Mouse (Mus musculus): ENCODE results near the gene Txndc17.

The Txndc17 gene

GRCm38 (mm10) chr11:72223414-72223813, 16.1 kb downstream of the Txndc17 start:
- DNase-seq (ENCODE audit: low spot score): no peak

- peak; percentile 32 for DNase-seq (ENCODE audit: low spot score)
Measured at GRCm38 (mm10) chr11:72224865-72225264, 17.5 kb downstream of the Txndc17 start.

- DNase-seq (ENCODE audit: low spot score): no peak
Measured at GRCm38 (mm10) chr11:72226020-72226791, 18.9 kb downstream of the Txndc17 start.

GRCm38 (mm10) chr11:72226901-72227300, 19.6 kb downstream of the Txndc17 start:
- DNase-seq (ENCODE audit: low spot score): no peak

- DNase-seq (ENCODE audit: low spot score): no peak
Measured at GRCm38 (mm10) chr11:72228513-72228912, 21.2 kb downstream of the Txndc17 start.

- no peak for DNase-seq (ENCODE audit: low spot score)
Measured at GRCm38 (mm10) chr11:72232068-72232467, 24.7 kb downstream of the Txndc17 start.

GRCm38 (mm10) chr11:72232991-72233390, 25.6 kb downstream of the Txndc17 start:
- DNase-seq (ENCODE audit: low spot score): no peak

- DNase-seq (ENCODE audit: low spot score): no peak
Measured at GRCm38 (mm10) chr11:72234013-72234412, 26.7 kb downstream of the Txndc17 start.

- DNase-seq (ENCODE audit: low spot score): no peak
Measured at GRCm38 (mm10) chr11:72240062-72240860, 32.9 kb downstream of the Txndc17 start.

- no peak for DNase-seq (ENCODE audit: low spot score)
Measured at GRCm38 (mm10) chr11:72245196-72245753, 37.9 kb downstream of the Txndc17 start.

GRCm38 (mm10) chr11:72255629-72256028, 48.3 kb downstream of the Txndc17 start:
- DNase-seq (ENCODE audit: low spot score): no peak

- no peak for DNase-seq (ENCODE audit: low spot score)
Measured at GRCm38 (mm10) chr11:72256441-72256840, 49.1 kb downstream of the Txndc17 start.

Measured in c-Kit-positive CD71-positive TER-119-positive erythroid progenitor cells, embryonic 14.5 days (primary cell).